In the genomic region with DNA sequence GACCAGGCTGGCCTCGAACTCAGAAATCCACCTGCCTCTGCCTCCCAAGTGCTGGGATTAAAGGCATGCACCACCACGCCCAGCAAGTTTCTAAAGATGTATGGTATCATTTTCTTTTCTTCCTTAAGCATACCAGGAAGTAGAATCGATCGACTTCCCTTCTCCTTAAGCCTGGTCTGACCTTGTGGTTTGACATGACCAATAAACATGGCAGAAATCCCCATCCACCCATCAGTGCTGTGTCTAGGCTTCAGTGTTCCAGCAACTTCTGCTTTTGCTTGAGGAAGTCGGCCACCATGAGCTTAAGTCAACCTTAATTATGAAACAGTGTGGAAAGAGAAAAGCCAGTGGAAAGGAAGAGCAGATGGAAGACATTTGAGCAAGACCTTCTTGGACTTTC, we compare ENCODE assay signal across 39 mouse cellular contexts. TPM values are rescaled to one million over a fixed set of nuclear protein-coding genes. Genes with fewer than 3 reads are reported as not detected.
DNase-seq lines count a peak whose midpoint lies in the region; ATAC-seq and TF ChIP-seq lines count a peak whose summit lies in the region.
"Had no signal": no experiment of that assay in that cellular context is flagged by ENCODE, and none has a peak within 500 bp of the region (broad histone marks: within the 10 kb centered on the region; RNA-seq: fewer than 3 reads in every experiment).

No protein-coding gene starts in this region.

- no peak overlapping the region for H3K9ac ChIP-seq in MEL (ENCODE audit: control insufficient read depth, low read depth, low read length, poor library complexity, severe bottlenecking)
- H3K9ac ChIP-seq: forebrain, embryonic 12.5 days; forebrain, postnatal 0 days; hindbrain, embryonic 14.5 days; limb, embryonic 12.5 days; liver, embryonic 15.5 days; neural tube, embryonic 13.5 days had no signal

- no peaks in the 10 kb centered on the region for H3K9me3 ChIP-seq in MEL (replicated peaks; ENCODE audit: insufficient read depth, low read length)
- H3K9me3 ChIP-seq: forebrain, embryonic 12.5 days; limb, embryonic 12.5 days; liver, embryonic 15.5 days; neural tube, embryonic 13.5 days had no signal

- no peaks in the 10 kb centered on the region for H3K79me2 ChIP-seq in MEL (ENCODE audit: control insufficient read depth, insufficient read depth, low read length, poor library complexity)

- no peaks in the 10 kb centered on the region; a peak in 1 of 4 replicates for H3K27me3 ChIP-seq in MEL (ENCODE audit: control insufficient read depth in 1 of 2, insufficient read depth in 2 of 2, low read length in 2 of 2)
- H3K27me3 ChIP-seq: limb, embryonic 12.5 days; liver, embryonic 15.5 days; neural tube, embryonic 13.5 days had no signal

- no peak for TF ChIP-seq RAD21 in MEL (IDR thresholded peaks at IDR 0.05; ENCODE audit: low read depth, low read length)

- H3K27ac ChIP-seq in MEL (ENCODE audit: control insufficient read depth, low read depth, low read length), result no peak overlapping the region
- H3K27ac ChIP-seq: forebrain, embryonic 12.5 days; hindbrain, embryonic 14.5 days; left cerebral cortex, adult 2 months; limb, embryonic 12.5 days; liver, embryonic 15.5 days; neural tube, embryonic 13.5 days; stomach, postnatal 0 days had no signal

- TF ChIP-seq CTCF in MEL (IDR thresholded peaks at IDR 0.05 in 2 of 3, conservative IDR thresholded peaks at IDR 0.05 in 1 of 3; ENCODE audit: control insufficient read depth in 1 of 3, insufficient read depth in 1 of 3, low read depth in 2 of 3, low read length in 3 of 3, poor library complexity in 1 of 3, severe bottlenecking in 1 of 3), result no peak

- peak; percentile 99 for ATAC-seq in granulocyte monocyte progenitor cell, adult 5-6 weeks (replicated peaks; ENCODE audit: poor library complexity, severe bottlenecking)
- peak; percentile 97 for ATAC-seq in monocyte, adult 5-6 weeks (replicated peaks; ENCODE audit: insufficient number of reproducible peaks, low FRiP score, low TSS enrichment, poor library complexity, severe bottlenecking)
- ATAC-seq in erythroblast, adult 5-6 weeks (replicated peaks; ENCODE audit: low FRiP score, poor library complexity, severe bottlenecking), result no peak
- ATAC-seq: forebrain, postnatal 0 days; intestine, postnatal 0 days; midbrain, embryonic 16.5 days had no signal

- no peak for TF ChIP-seq EP300 in MEL (IDR thresholded peaks at IDR 0.05; ENCODE audit: low read depth in 1 of 2, low read length in 2 of 2)

- DNase-seq in A20 (ENCODE audit: low read depth, low spot score), result peak; percentile 17
- DNase-seq in MEL (ENCODE audit: low read depth, low spot score), result peak; percentile 74
- DNase-seq in layer of hippocampus, adult 18-20 months (ENCODE audit: low spot score in 2 of 2), result no peak
- no peak for DNase-seq in neural tube, embryonic 10.5 days (ENCODE audit: extremely low spot score, low spot score)
- DNase-seq: adrenal gland, adult 8-10 months; cerebellum, adult 11-12 months; cerebellum, postnatal 10 days; forebrain, postnatal 0 days; gastrocnemius, postnatal 10 days; heart, postnatal 4 days; kidney, adult 9 months; kidney, postnatal 14 days; retina, postnatal 1 day; spleen, adult 18-20 months; thymus, adult 2 months; thymus, postnatal 36 days had no signal

- TF ChIP-seq POLR2A in MEL (IDR thresholded peaks at IDR 0.05; ENCODE audit: control insufficient read depth in 1 of 2, insufficient read depth in 1 of 2, low read depth in 1 of 2, low read length in 2 of 2, poor library complexity in 1 of 2), result no peak

- H3K36me3 ChIP-seq in MEL (ENCODE audit: control insufficient read depth in 1 of 2, insufficient read depth in 2 of 2, low read length in 2 of 2), result no peaks in the 10 kb centered on the region
- H3K36me3 ChIP-seq: forebrain, embryonic 12.5 days; limb, embryonic 12.5 days; liver, embryonic 15.5 days; neural tube, embryonic 13.5 days had no signal

- no peak overlapping the region for H3K4me3 ChIP-seq in MEL (ENCODE audit: control insufficient read depth in 1 of 2, insufficient read depth in 1 of 2, low read depth in 2 of 2, low read length in 2 of 2)
- H3K4me3 ChIP-seq: forebrain, embryonic 12.5 days; left cerebral cortex, adult 2 months; limb, embryonic 12.5 days; liver, embryonic 15.5 days; myocyte; neural tube, embryonic 13.5 days had no signal

- no peaks in the 10 kb centered on the region for H3K4me1 ChIP-seq in MEL (ENCODE audit: control insufficient read depth in 1 of 2, insufficient read depth in 2 of 2, low read length in 2 of 2)
- H3K4me1 ChIP-seq: forebrain, embryonic 12.5 days; limb, embryonic 12.5 days; neural tube, embryonic 13.5 days had no signal

TF ChIP-seq in MEL, 35 proteins besides CTCF, POLR2A, EP300 and RAD21:
- TF ChIP-seq HCFC1 (IDR thresholded peaks at IDR 0.05; ENCODE audit: low read depth, low read length), result no peak
- TF ChIP-seq MEF2A (IDR thresholded peaks at IDR 0.05; ENCODE audit: extremely low read depth, insufficient replicate concordance, low read depth, low read length, poor library complexity, severe bottlenecking), result no peak
- no peak for TF ChIP-seq ETS1 (IDR thresholded peaks at IDR 0.05; ENCODE audit: low read depth, low read length)
- TF ChIP-seq CHD2 (IDR thresholded peaks at IDR 0.05; ENCODE audit: low read length), result no peak
- no peak for TF ChIP-seq GATA1 (IDR thresholded peaks at IDR 0.05; ENCODE audit: low read depth, low read length)
- TF ChIP-seq MYB (IDR thresholded peaks at IDR 0.05; ENCODE audit: low read depth, low read length), result no peak
- no peak for TF ChIP-seq ZMIZ1 (IDR thresholded peaks at IDR 0.05; ENCODE audit: low read depth, low read length)
- no peak for TF ChIP-seq SIN3A (IDR thresholded peaks at IDR 0.05; ENCODE audit: low read length)
- TF ChIP-seq USF2 (IDR thresholded peaks at IDR 0.05; ENCODE audit: borderline replicate concordance in 1 of 2, insufficient read depth in 1 of 2, low read depth in 1 of 2, low read length in 2 of 2), result no peak
- TF ChIP-seq UBTF (IDR thresholded peaks at IDR 0.05; ENCODE audit: borderline replicate concordance, insufficient read depth, low read depth, low read length), result no peak

RNA-seq across cellular contexts. Expression of a gene that starts 10.1 kb away (rescaled TPM):
- total RNA-seq in MEL (2012; rRNA removed), result not detected in 2 replicates
- not detected for polyA plus RNA-seq in MEL (2012; ENCODE audit: insufficient read depth in 1 of 2, insufficient read length in 2 of 2, low read depth in 1 of 2, low replicate concordance in 2 of 2, missing spikeins in 1 of 2)
- total RNA-seq in granulocyte monocyte progenitor cell, adult 5-6 weeks (2014; fragmentation: Nextera tagmentation), result not detected in 2 replicates
- 0.13 TPM in 1 of 2 replicates, not detected in the other for total RNA-seq in granulocyte monocyte progenitor cell, adult 5-6 weeks (2017)
- not detected in 3 replicates for total RNA-seq in monocyte, adult 5-6 weeks (2017)
- not detected in 2 replicates for total RNA-seq in erythroblast, adult 5-6 weeks (2015; ENCODE audit: low replicate concordance)
- total RNA-seq in erythroblast, adult 5-6 weeks (2017; ENCODE audit: low replicate concordance), result not detected in 2 replicates
- total RNA-seq in layer of hippocampus, adult 18-20 months (2021), result 10 to 100 TPM; 16.1 to 16.4 TPM
- polyA plus RNA-seq: myocyte had no signal

RNA-seq across cellular contexts. Expression of a gene that starts 19.4 kb away (rescaled TPM):
- 10.7 and 11.1 TPM in 2 replicates for total RNA-seq in MEL (2012; rRNA removed)
- 10 to 100 TPM in 1 of 2 experiments, not detected in 1; 13.1 TPM for polyA plus RNA-seq in MEL (2012; ENCODE audit: insufficient read depth in 1 of 2, insufficient read length in 2 of 2, low read depth in 1 of 2, low replicate concordance in 2 of 2, missing spikeins in 1 of 2)
- 13.7 and 14.0 TPM in 2 replicates for total RNA-seq in granulocyte monocyte progenitor cell, adult 5-6 weeks (2014; fragmentation: Nextera tagmentation)
- total RNA-seq in granulocyte monocyte progenitor cell, adult 5-6 weeks (2017), result 12.1 and 14.8 TPM in 2 replicates
- total RNA-seq in monocyte, adult 5-6 weeks (2017), result 5.2 to 7.7 TPM (median 5.2 TPM) in 3 replicates
- 3.1 and 5.6 TPM in 2 replicates for total RNA-seq in erythroblast, adult 5-6 weeks (2015; ENCODE audit: low replicate concordance)
- 3.8 and 4.5 TPM in 2 replicates for total RNA-seq in erythroblast, adult 5-6 weeks (2017; ENCODE audit: low replicate concordance)
- total RNA-seq in layer of hippocampus, adult 18-20 months (2021), result 100 to 1,000 TPM; 140 to 147 TPM

RNA-seq across cellular contexts. Expression of a gene that starts 43.5 kb away (rescaled TPM):
- not detected in 2 replicates for total RNA-seq in MEL (2012; rRNA removed)
- not detected for polyA plus RNA-seq in MEL (2012; ENCODE audit: insufficient read depth in 1 of 2, insufficient read length in 2 of 2, low read depth in 1 of 2, low replicate concordance in 2 of 2, missing spikeins in 1 of 2)
- not detected in 2 replicates for total RNA-seq in granulocyte monocyte progenitor cell, adult 5-6 weeks (2014; fragmentation: Nextera tagmentation)
- total RNA-seq in granulocyte monocyte progenitor cell, adult 5-6 weeks (2017), result not detected in 2 replicates
- not detected in 3 replicates for total RNA-seq in monocyte, adult 5-6 weeks (2017)
- not detected in 2 replicates for total RNA-seq in erythroblast, adult 5-6 weeks (2015; ENCODE audit: low replicate concordance)
- total RNA-seq in erythroblast, adult 5-6 weeks (2017; ENCODE audit: low replicate concordance), result not detected in 2 replicates
- total RNA-seq in layer of hippocampus, adult 18-20 months (2021), result not detected
- total RNA-seq: adrenal gland, adult 8-10 months; forebrain, postnatal 0 days; gastrocnemius, postnatal 10 days; heart, postnatal 4 days; layer of hippocampus, postnatal 10 days; left cerebral cortex, adult 2 months; left cerebral cortex, postnatal 25 days; liver, adult 2 months had no signal
- polyA plus RNA-seq: cortical plate, adult 2 months; embryonic facial prominence, embryonic 14.5 days; forebrain, embryonic 12.5 days; forebrain, postnatal 0 days; gonadal fat pad, adult 2 months; heart, embryonic 11.5 days; heart, embryonic 16.5 days; hindbrain, embryonic 14.5 days; intestine, postnatal 0 days; limb, embryonic 12.5 days; liver, adult 2 months; liver, embryonic 15.5 days; lung, embryonic 16.5 days; midbrain, embryonic 11.5 days; midbrain, embryonic 16.5 days; myocyte; neural tube, embryonic 13.5 days; stomach, postnatal 0 days; thymus, adult 2 months had no signal

Comparison
In these comparisons a context has a peak if more than half of its experiments do, and no peak if none do; other contexts are left out.
1. DNase-seq: peak in A20 (single experiment) and MEL (single experiment); none in layer of hippocampus, adult 18-20 months (0 of 2) and neural tube, embryonic 10.5 days (single experiment).
2. RNA of a gene that starts 10.1 kb away (total RNA-seq): 16.1 to 16.4 TPM in layer of hippocampus, adult 18-20 months; not detected in MEL, 0.13 TPM in granulocyte monocyte progenitor cell, adult 5-6 weeks, not detected in monocyte, adult 5-6 weeks and not detected in erythroblast, adult 5-6 weeks; every median in the first group is over 10 times any median in the second.
3. RNA of a gene that starts 19.4 kb away (total RNA-seq): 140 to 147 TPM in layer of hippocampus, adult 18-20 months; 12.1 to 14.8 TPM in granulocyte monocyte progenitor cell, adult 5-6 weeks, 10.7 to 11.1 TPM in MEL, 5.2 to 7.7 TPM in monocyte, adult 5-6 weeks and 3.1 to 5.6 TPM in erythroblast, adult 5-6 weeks; every median in the first group is over 4 times any median in the second.